In genomic region chr14:55052496-55052895, GRCm38 (mm10) we compare ENCODE assay signal across 8 mouse cellular contexts. TPM values are rescaled to one million over a fixed set of nuclear protein-coding genes. Genes with fewer than 3 reads are reported as not detected.
A peak's percentile ranks its signal among the peaks of the same experiment; 100 is the strongest.
DNase-seq lines count a peak whose midpoint lies in the region; ATAC-seq lines count a peak whose summit lies in the region.

No protein-coding gene starts in this region.

- intact Hi-C loops in heart, postnatal 25 days (cut with DNase I) = no loop called here

- DNase-seq in layer of hippocampus, adult 11-12 months (ENCODE audit: low spot score) = peak; percentile 88
- no peak for DNase-seq in layer of hippocampus, adult 9-10 months (ENCODE audit: low spot score)
- DNase-seq in cerebellum, adult 8-10 months = peak; percentile 93
- peak; percentile 59 to 70 for DNase-seq in kidney, postnatal 4 days
- peak; percentile 73 to 78 for DNase-seq in right cerebral cortex, adult 2 months (ENCODE audit: low spot score in 2 of 2)
- DNase-seq in heart, postnatal 25 days (ENCODE audit: low spot score) = no peak
- DNase-seq in lung, postnatal 4 days = no peak

- ATAC-seq in erythroblast, adult 5-6 weeks (replicated peaks; ENCODE audit: low FRiP score, poor library complexity, severe bottlenecking) = no peak

RNA-seq across cellular contexts. Expression of gene Ngdn, which starts 37.2 kb away (rescaled TPM):
- 10 to 100 TPM; 26.0 to 27.0 TPM for total RNA-seq in heart, postnatal 25 days (2021)
- 16.3 and 20.6 TPM in 2 replicates for total RNA-seq in erythroblast, adult 5-6 weeks (2015; ENCODE audit: low replicate concordance)
- 6.0 and 11.4 TPM in 2 replicates for total RNA-seq in erythroblast, adult 5-6 weeks (2017; ENCODE audit: low replicate concordance)

RNA-seq across cellular contexts. Expression of gene Zfhx2, which starts 39.6 kb away (rescaled TPM):
- 1 to 10 TPM; 2.9 to 3.6 TPM for total RNA-seq in heart, postnatal 25 days (2021)
- total RNA-seq in erythroblast, adult 5-6 weeks (2015; ENCODE audit: low replicate concordance) = 1.3 and 1.7 TPM in 2 replicates
- total RNA-seq in erythroblast, adult 5-6 weeks (2017; ENCODE audit: low replicate concordance) = 0.34 and 0.42 TPM in 2 replicates

RNA-seq across cellular contexts. Expression of gene Thtpa, which starts 42.1 kb away (rescaled TPM):
- 10 to 100 TPM; 12.3 to 13.2 TPM for total RNA-seq in heart, postnatal 25 days (2021)
- total RNA-seq in erythroblast, adult 5-6 weeks (2015; ENCODE audit: low replicate concordance) = 0.19 and 1.7 TPM in 2 replicates
- 1.4 and 1.6 TPM in 2 replicates for total RNA-seq in erythroblast, adult 5-6 weeks (2017; ENCODE audit: low replicate concordance)

RNA-seq across cellular contexts. Expression of gene Ap1g2, which starts 53.9 kb away (rescaled TPM):
- total RNA-seq in heart, postnatal 25 days (2021) = 1 to 10 TPM; 4.4 to 4.6 TPM
- 1.7 and 5.9 TPM in 2 replicates for total RNA-seq in erythroblast, adult 5-6 weeks (2015; ENCODE audit: low replicate concordance)
- 2.5 and 3.7 TPM in 2 replicates for total RNA-seq in erythroblast, adult 5-6 weeks (2017; ENCODE audit: low replicate concordance)

RNA-seq across cellular contexts. Expression of gene Myh7, which starts 58.1 kb away (rescaled TPM):
- 1,000 to 10,000 TPM; 2,164 to 2,361 TPM for total RNA-seq in heart, postnatal 25 days (2021)
- not detected in 2 replicates for total RNA-seq in erythroblast, adult 5-6 weeks (2015; ENCODE audit: low replicate concordance)
- total RNA-seq in erythroblast, adult 5-6 weeks (2017; ENCODE audit: low replicate concordance) = not detected in 2 replicates

Comparison
In these comparisons a context has a peak if more than half of its experiments do, and no peak if none do; other contexts are left out.
1. DNase-seq: peak in layer of hippocampus, adult 11-12 months (single experiment), cerebellum, adult 8-10 months (single experiment), kidney, postnatal 4 days (2 of 2) and right cerebral cortex, adult 2 months (2 of 2); none in layer of hippocampus, adult 9-10 months (single experiment), heart, postnatal 25 days (single experiment) and lung, postnatal 4 days (0 of 2).
2. RNA of gene Thtpa, which starts 42.1 kb away (total RNA-seq): 12.3 to 13.2 TPM in heart, postnatal 25 days; 0.19 to 1.7 TPM in erythroblast, adult 5-6 weeks; every median in the first group is over 4 times any median in the second.